Mouse (Mus musculus): ENCODE data around the gene Dpep2nb. TPM values are rescaled to one million over a fixed set of nuclear protein-coding genes. Genes with fewer than 3 reads are reported as not detected.

The Dpep2nb gene
- total and polyA plus RNA-seq, 3 experiments: not detected

- TF ChIP-seq MEF2A (IDR thresholded peaks at IDR 0.05; ENCODE audit: borderline replicate concordance, low read depth, low read length) (peak; percentile 38; the same call in 1 of the 2 replicates), SIN3A (IDR thresholded peaks at IDR 0.05; ENCODE audit: low read length) (peak; percentile 40; the same call in 1 of the 2 replicates), EP300 (IDR thresholded peaks at IDR 0.05; ENCODE audit: low read length) (peak; percentile 82), MXI1 (IDR thresholded peaks at IDR 0.05; ENCODE audit: low read depth, low read length) (peak; percentile 65; the same call in 1 of the 2 replicates), JUND (conservative IDR thresholded peaks at IDR 0.05; ENCODE audit: low read depth, low read length) (peak; percentile 51; the same call in 1 of the 2 replicates)
These were observed 33.8 kb upstream of the Dpep2nb start (continued) for GRCm38 (mm10) chr8:106039605-106040004.

- in situ Hi-C loops (cut with MboI; ENCODE audit: low pct_ligation_motif_present, low pct_unique_long_range_greater_than_20kb, low sequenced_read_pairs): loop anchor here (25.0 kb wide), 1 partner anchor 326 kb away; the partner anchor contains the start of genes 4933405L10Rik, Acd, Enkd1 and Pard6a
- Histone ChIP-seq H3K4me3 (replicated peaks in 1 of 3; ENCODE audit: low read depth in 2 of 3, low read length in 2 of 3, poor library complexity in 1 of 3) (no peak overlapping the region), H3K4me2 (ENCODE audit: insufficient read depth, low read depth, poor library complexity, severe bottlenecking) (no peak overlapping the region), H3K9me3 (replicated peaks; ENCODE audit: low read length) (no peaks in the 10 kb centered on the region), H3K79me2 (replicated peaks; ENCODE audit: control insufficient read depth, extremely low read depth, insufficient read depth, poor library complexity, severe bottlenecking) (no peaks in the 10 kb centered on the region), H3K4me1 (ENCODE audit: control insufficient read depth in 1 of 2, insufficient read depth in 2 of 2) (peaks cover 9 to 41% of the 10 kb centered on the region in 2 experiments), H3K9ac (ENCODE audit: insufficient read depth, low read depth) (no peak overlapping the region), H3K27me3 (replicated peaks) (no peaks in the 10 kb centered on the region), H3K27ac (ENCODE audit: insufficient read depth, low read depth) (no peak overlapping the region), H3K36me3 (replicated peaks in 1 of 2; ENCODE audit: control insufficient read depth in 1 of 2, insufficient read depth in 1 of 2, low read length in 1 of 2) (peaks cover 21 to 68% of the 10 kb centered on the region in 2 experiments)
- TF ChIP-seq MAZ (IDR thresholded peaks at IDR 0.05; ENCODE audit: low read depth, low read length) (no peak), PAX5 (IDR thresholded peaks at IDR 0.05; ENCODE audit: low read length) (no peak), GABPA (IDR thresholded peaks at IDR 0.05; ENCODE audit: insufficient replicate concordance, low read depth, low read length) (no peak), ZMIZ1 (IDR thresholded peaks at IDR 0.05; ENCODE audit: low read depth, low read length) (no peak), RCOR1 (conservative IDR thresholded peaks at IDR 0.05; ENCODE audit: low read depth, low read length) (no peak), CTCF (conservative IDR thresholded peaks at IDR 0.05 in 1 of 2, IDR thresholded peaks at IDR 0.05 in 1 of 2; ENCODE audit: low read depth in 2 of 2, low read length in 2 of 2) (no peak), E2F4 (IDR thresholded peaks at IDR 0.05; ENCODE audit: insufficient replicate concordance, low read depth, low read length) (no peak), ZKSCAN1 (IDR thresholded peaks at IDR 0.05; ENCODE audit: borderline replicate concordance, low read depth, low read length) (no peak), IRF4 (IDR thresholded peaks at IDR 0.05; ENCODE audit: low read depth, low read length) (no peak), ETS1 (conservative IDR thresholded peaks at IDR 0.05; ENCODE audit: low read depth, low read length) (no peak), SIN3A (IDR thresholded peaks at IDR 0.05; ENCODE audit: low read length) (no peak), MAFK (IDR thresholded peaks at IDR 0.05; ENCODE audit: insufficient replicate concordance, low read length) (no peak), EP300 (IDR thresholded peaks at IDR 0.05; ENCODE audit: low read length) (no peak), BHLHE40 (IDR thresholded peaks at IDR 0.05; ENCODE audit: low read depth, low read length) (no peak), ZNF384 (IDR thresholded peaks at IDR 0.05; ENCODE audit: low read depth, low read length) (no peak), JUN (IDR thresholded peaks at IDR 0.05; ENCODE audit: insufficient read depth, low read depth, low read length) (no peak), POLR2AphosphoS2 (IDR thresholded peaks at IDR 0.05; ENCODE audit: low read depth, low read length) (no peak)
- dilution Hi-C loops (cut with MboI; ENCODE audit: extremely low pct_ligation_motif_present, extremely low pct_unique_long_range_greater_than_20kb, low sequenced_read_pairs): no loop called here
- DNase-seq (ENCODE audit: extremely low read depth): no peak
These were observed 32.9 kb upstream of the Dpep2nb start for GRCm38 (mm10) chr8:106038721-106039120.
